Mouse (Mus musculus) brain, embryonic 14.5 days (tissue): ENCODE measurements at regions not wholly inside any gene's neighbourhood (a gene's known extent, or its start where the extent isn't known, plus 50 kb on each side); places are given as distances from the start of the nearest gene placed in this dataset.

Source experiments
- CTCF ChIP-seq: fragments of 200-500 bp; IDR thresholded peaks from 2 replicates; pipeline ENCODE4 v1.5.1; 2012; ENCODE audit warnings: inconsistent platforms, mild to moderate bottlenecking, moderate library complexity, borderline replicate concordance; ENCODE audit not compliant: insufficient read depth, insufficient read length; ENCODE audit errors: extremely low read depth
- POLR2A ChIP-seq: fragments of 200-500 bp; IDR thresholded peaks from 2 replicates; pipeline ENCODE4 v1.6.1; 2012; ENCODE audit warnings: mild to moderate bottlenecking, inconsistent platforms, borderline replicate concordance; ENCODE audit not compliant: poor library complexity, insufficient read depth, insufficient read length, severe bottlenecking; ENCODE audit errors: extremely low read depth

DNA sequence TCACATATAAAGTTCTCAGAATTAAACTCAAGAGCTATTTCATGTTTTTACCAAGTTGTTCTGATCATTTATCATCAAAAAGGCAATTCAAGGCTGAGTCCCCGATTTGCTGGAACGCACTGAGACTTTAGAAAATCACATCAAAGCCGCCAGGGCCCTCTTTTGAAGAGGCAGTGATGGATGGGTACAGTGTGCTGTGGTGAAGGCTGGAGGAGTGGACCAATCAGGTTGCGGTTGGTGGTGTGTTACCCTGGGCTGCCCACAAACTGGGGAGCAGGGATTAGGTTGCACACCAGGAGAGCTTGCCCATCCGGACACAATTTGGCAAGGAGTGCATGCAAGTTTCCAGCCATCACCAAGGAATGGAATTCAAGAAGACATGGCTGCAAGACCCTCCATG, 191.9 kb upstream of the Wdfy3 start:
- TF ChIP-seq POLR2A: no peak
- TF ChIP-seq CTCF: no peak
